Mouse (Mus musculus): ENCODE data around the gene Grid2.

The Grid2 gene

DNA sequence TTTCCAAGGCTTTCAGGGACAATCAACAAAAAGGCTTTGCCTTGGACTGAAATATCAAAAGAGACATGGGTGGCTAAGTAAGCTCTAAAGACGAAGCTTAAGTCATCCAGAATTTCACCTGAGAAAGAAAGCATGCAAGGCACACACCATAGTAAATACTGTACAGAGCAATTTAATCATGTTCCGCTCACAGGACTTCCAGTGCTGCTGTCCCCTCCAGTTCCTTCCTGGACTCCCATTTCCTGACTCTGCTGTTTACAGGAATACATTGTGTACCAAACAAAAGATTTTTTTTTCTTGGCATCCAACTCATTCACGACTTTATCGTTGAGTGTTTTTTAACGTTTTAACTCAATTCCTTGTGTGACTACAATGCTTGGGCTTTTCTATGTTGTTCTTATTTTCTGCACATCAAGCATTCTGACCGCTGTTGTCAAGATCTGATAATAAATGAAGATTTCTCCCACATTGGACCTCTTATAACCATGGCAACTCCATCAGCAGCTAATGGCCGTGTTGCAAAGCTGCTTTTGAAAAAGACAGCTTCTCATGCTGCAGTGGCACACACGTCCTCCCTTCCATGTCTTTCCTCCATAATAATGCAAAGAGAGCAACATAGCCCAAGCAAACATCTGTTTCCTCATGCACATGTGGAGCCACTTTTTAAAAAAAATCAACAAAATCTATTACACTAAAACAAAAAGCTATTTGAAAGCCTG, 1361.9 kb downstream of the Grid2 start:
- peak in 1 of 2 experiments; percentile 2 for DNase-seq

GRCm38 (mm10) chr6:64623404-64623803, 1367.7 kb downstream of the Grid2 start:
- DNase-seq, result no peak

DNA sequence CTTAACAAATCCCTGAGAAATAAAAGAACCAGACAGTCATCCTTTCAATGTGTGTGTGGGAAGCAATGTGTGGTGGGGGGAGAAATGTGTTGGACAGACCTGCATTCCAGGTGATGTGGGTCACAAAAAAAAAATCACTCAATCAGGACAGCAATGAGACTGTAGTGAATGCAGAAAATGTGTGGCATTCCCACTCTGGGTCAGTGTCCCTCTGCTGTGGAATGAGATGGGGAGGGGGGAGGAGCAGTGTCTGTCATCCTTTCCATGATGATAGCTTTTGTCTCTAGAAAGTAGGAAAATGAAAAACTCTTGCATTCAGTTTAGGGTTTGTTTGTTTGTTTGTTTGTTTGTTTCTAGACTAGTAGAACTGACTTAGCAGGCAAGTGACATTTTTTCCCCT, 1392.0 kb downstream of the Grid2 start:
- no peak for DNase-seq

DNA sequence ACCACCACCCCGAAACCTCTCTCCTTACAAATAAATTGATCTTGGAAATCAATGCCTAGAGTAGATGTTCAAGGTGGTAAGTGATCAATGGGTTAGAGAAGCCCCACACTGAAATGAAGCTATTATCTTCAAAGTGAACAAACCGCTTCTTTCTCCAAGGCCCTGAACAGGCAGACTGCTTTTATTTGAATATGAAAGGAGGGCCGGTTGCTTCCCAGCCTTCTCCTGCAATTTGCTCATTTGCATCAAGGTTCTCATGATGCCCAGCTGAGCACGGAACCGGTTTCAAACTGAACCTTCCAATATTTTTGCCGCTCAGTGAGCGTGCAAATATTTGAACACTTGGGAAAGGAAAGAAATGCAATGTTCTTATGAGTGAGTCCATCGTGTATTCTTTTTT, 1392.5 kb downstream of the Grid2 start:
- no peak for DNase-seq

DNA sequence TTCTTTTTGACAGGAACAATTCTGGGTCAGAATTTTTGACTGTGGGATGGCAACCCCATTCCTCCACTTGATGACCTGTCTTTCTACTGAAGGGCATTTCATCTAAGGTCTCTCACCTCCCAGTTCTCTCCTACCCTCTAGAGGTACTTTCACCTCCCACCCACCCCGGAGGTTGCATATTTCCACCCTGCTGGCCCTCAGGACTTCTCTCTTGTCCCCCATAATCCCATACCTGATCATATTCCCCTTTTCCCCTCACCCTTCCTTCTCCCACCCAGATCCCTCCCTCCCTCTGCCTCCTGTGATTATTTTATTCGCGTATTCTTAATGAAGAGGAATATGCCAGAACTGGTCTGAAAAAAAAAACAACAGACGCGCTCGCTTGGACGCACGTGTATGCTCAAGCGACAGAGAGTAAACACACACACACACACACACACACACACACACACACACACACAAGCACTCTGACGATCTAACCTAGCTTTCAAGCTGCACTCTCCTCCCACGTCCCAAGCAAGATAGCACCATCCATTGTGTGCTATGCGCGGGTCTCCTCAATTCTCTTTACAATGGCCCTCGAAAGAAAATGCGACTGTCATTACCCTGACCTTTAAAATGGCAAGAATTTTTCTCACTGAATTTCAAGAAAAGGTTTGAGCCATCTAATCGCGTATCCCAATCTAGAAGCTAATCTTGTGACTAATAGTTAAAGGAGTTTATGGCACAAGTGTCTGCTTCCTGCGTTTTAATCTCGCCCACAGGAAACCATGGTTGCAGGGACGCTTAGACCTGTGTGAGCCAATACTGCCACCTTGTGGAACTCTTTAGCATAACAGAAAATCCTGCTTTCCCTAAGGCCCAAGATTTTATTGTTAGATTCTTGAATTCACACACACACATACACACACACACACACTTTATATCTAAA, 1393.9 kb downstream of the Grid2 start:
- DNase-seq, result peak; percentile 9 to 54

DNA sequence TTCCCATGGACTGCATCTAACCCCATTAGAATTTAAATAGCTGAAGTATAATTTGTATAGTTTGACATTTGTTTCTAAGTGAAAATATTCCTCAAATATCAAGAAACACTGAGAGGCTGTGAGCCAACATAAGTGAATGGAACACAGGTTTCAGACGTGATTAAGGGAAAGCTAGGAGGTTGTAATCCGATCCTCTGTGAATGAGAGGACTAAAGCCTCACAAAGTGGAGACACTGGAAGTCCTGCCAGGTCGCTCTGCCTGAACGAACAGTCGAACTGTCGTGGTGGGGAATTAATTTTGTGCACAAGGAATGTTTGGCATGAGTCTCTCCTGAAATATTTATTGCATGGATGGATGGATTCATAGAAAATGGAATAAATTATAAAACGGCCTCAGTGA, 1395.1 kb downstream of the Grid2 start:
- DNase-seq, result no peak

- DNase-seq, result no peak
Measured at GRCm38 (mm10) chr6:64671010-64671409, 1415.3 kb downstream of the Grid2 start.

DNA sequence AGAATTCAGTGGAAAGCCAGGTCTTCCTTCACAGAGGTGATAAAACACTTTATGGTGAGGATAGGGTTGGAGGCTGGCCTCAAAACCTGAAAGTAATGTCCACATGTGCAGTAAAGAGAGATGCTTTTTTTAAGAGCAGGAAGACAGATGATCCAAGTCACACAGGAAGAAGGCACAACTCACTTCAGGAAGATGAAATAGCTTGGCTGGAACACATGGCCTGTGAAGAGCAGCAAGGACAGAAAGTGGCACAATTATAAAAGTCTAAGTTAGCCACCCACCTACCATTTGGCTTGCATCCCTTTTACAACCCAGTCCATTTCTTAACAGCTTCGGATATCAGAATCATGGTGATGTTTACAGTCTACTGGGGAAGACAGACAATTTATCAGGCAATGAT, 1423.1 kb downstream of the Grid2 start:
- DNase-seq, result no peak

- DNase-seq, result peak in 1 of 2 experiments; percentile 9
Measured at GRCm38 (mm10) chr6:64683974-64684373, 1428.3 kb downstream of the Grid2 start.

DNA sequence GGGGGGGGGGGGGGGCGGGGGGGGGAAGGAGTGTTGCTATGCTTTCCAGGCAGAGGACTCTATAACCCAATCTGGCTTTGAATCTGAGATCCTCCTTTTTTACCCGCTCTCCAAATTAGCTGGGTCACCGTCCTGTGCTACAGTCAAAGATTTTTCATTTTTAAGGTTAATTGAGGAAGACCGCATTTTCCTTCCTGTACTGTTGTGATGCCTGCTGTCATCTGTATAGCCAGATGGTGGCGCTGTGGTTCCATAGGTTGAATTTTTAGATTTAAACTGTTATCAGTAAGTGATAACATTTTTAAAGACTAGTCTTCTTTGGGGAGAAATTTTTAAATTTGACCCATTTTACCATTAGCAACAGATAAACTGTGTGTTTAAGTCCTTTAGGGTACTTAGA, 1429.3 kb downstream of the Grid2 start:
- no peak for DNase-seq

DNA sequence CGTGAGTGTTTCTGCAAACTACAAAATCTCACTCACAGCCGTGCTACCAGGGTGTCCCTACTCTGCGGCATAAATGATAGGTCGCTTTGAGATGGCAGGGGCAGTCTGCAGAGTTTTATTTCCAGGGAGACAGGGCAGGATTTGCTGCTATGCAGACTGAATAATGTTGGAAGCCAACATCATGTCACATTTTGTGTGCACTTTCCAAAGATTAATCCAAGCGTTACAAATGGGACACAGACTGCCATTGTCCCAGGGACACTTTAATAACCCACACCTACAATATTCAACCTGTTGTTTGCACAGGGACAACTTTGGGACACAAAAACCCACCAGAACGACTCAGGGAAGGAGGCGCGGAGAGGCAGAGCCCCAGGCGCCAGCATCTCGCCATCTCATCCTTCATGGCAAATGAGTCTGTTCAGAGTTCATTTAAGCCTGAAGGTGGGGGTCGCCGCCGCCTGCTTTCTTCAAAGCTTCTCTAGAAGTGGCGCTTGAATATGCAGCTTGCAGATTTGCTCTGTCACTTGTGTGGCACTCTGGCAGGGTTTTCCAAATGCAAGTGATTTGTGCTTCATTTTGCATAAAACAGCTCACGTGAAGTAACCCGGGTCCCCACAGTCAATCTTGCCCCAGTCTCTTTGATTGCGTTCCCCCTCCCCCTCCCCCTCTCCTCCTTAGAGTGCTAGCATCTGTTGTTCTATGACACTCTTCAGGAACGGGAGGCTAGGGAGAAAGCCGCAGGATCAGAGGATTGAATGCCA, 1432.7 kb downstream of the Grid2 start:
- DNase-seq, result no peak

DNA sequence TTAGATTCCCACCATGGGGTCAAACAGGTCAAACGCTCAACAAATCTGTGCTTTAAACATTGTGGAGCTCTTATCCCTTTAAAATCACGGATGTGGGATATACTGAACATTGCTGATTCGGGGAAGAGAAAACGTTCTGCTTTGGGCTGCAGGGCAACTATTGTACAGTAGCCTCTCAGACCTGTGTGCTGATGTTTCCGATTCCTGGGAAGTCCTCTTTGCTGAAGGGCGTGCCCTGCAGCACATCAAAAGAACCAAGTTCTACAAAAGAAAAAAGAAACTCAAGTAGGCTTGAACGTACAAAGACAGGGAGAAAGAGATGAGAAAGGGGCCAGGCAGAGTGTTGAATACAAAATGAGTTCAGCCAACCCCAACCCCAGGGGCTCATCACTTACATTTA, 1439.0 kb downstream of the Grid2 start:
- DNase-seq, result no peak

- no peak for DNase-seq
Measured at GRCm38 (mm10) chr6:64703659-64704058, 1448.0 kb downstream of the Grid2 start.

GRCm38 (mm10) chr6:64727751-64728403, 1472.2 kb downstream of the Grid2 start:
- DNase-seq, result peak; percentile 70 to 75

DNA sequence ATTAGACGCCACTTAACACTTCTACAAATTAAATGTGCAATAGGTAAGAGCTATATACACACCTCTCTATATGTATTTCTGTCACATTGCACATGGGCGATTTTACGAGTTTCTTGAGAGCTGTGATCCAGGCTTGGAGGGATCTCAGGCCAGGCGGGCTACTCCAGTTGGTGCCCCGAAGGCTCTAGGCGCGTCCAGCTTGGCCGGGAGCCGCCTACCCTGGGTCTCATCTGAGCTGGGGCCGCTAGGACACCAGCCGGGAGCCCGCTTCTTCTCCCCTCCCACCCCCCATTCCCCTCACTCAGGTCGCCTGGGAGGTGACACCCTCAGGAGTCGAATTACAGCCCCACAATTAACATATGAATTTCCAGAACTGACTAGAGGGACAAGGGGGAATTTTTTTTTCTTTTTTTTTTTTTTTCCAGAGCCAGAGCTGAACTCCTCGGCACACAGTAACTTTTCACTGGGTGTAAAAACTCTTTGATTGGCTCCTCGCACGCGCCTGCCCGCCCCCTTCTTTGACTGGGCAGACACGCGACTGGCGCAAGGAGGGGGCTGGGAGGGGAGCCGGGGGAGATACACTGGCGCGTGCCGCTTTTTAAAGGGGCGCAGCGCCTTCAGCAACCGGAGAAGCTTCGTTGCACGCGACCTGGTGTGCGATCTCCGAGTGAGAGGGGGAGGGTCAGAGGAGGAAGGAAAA, 1473.0 kb downstream of the Grid2 start, which contains the start of gene Atoh1:
Gene Atoh1, plus strand, starts transcription at position 627 of the 700 bp plus-strand sequence.
- peak; percentile 9 to 33 for DNase-seq

GRCm38 (mm10) chr6:64729231-64730011, 1473.7 kb downstream of the Grid2 start:
- peak in 1 of 2 experiments; percentile 1 for DNase-seq

GRCm38 (mm10) chr6:64730030-64730429, 1474.4 kb downstream of the Grid2 start:
- DNase-seq, result no peak

DNA sequence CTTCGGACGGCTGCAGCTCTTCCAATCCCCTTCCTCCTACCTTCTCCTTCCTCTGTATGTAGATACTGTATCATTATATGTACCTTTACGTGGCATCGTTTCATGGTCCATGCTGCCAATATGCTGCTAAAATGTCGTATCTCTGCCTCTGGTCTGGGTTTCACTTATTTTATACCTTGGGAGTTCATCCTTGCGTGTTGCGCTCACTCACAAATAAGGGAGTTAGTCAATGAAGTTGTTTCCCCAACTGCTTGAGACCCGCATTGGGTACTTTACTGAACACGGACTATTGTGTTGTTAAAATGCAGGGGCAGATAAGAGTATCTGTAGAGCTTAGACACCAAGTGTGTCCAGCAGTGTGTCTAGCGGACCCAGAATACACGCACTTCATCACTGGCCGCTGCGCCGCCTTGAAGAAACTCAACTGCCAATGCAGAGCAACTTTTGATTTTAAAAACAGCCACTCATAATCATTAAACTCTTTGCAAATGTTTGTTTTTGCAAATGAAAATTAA, 1474.9 kb downstream of the Grid2 start:
- DNase-seq, result no peak

DNA sequence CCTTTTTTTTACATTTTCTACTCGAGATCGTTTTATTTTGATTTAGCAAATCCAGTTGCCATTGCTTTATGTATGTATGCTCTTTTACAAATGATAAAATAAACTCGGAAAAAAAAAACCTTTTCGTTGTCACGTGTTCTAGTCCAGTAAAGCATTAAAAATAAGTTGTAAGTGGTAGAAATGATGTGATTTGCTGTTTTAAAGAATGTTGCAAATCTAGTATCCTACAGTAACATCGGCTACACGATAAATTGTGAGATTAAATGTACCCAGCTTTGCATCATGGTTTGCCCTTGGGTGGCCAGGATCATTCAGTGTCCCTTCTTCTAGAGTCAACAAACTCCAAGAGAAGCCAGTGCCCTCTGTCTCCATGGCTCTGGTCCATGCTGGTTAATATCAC, 1475.5 kb downstream of the Grid2 start:
- DNase-seq, result no peak

DNA sequence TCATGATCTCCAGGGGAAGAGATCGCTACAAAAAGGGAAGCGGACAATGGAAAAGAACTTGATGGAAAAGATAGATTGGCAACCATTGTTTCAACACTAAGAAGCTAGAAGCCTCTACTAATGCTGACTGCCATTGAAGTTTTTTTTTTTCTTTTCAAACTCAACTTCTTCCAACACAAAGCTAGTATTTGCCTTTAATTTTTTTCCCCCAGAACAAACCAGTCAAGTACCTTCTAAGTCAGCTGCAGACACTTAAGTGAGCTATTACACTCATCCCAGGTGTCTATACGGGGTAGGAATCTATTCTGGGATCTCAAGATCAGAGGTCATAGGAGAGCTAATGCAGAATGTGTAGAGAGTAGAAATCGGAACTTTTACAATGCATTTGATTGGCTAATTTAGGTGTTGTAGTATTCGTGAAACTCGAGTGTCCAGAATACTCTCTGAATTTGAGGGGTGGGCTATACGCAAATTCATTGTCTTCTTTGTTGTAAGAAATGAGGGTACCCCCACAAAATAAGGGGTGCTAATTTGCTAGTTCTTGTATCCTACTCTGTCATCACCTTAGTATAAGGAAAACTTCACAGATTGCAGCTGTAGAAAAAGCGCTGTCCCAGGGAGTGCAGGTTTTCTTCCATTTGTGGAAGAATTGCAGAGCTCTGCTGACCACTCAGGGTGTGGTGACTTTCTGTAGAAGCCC, 1476.1 kb downstream of the Grid2 start:
- no peak for DNase-seq
